15 mouse cellular contexts compared by ENCODE assay signal in genomic region chr5:64217816-64218602, GRCm38 (mm10).
DNase-seq lines count a peak whose midpoint lies in the region; ATAC-seq lines count a peak whose summit lies in the region.
"Had no signal": no experiment of that assay in that cellular context is flagged by ENCODE, and none has a peak within 500 bp of the region (broad histone marks: within the 10 kb centered on the region; RNA-seq: fewer than 3 reads in every experiment).

No protein-coding gene starts in this region.

- no peak overlapping the region for H3K4me3 ChIP-seq in embryonic facial prominence, embryonic 14.5 days (ENCODE audit: low read depth, low read length)
- no peak overlapping the region for H3K4me3 ChIP-seq in embryonic facial prominence, embryonic 10.5 days
- H3K4me3 ChIP-seq in neural tube, embryonic 13.5 days = no peak overlapping the region
- H3K4me3 ChIP-seq: forebrain, embryonic 12.5 days; limb, embryonic 15.5 days; stomach, embryonic 15.5 days had no signal

- H3K4me1 ChIP-seq in embryonic facial prominence, embryonic 14.5 days (ENCODE audit: control insufficient read depth, insufficient read depth, low read length) = peaks cover 3% of the 10 kb centered on the region; the same call in 1 of the 2 replicates
- H3K4me1 ChIP-seq in embryonic facial prominence, embryonic 10.5 days = peaks cover 21% of the 10 kb centered on the region
- H3K4me1 ChIP-seq in neural tube, embryonic 13.5 days (replicated peaks) = peaks cover 15% of the 10 kb centered on the region

- H3K9me3 ChIP-seq in embryonic facial prominence, embryonic 14.5 days (ENCODE audit: control insufficient read depth, low read length) = no peaks in the 10 kb centered on the region
- no peaks in the 10 kb centered on the region for H3K9me3 ChIP-seq in embryonic facial prominence, embryonic 10.5 days
- H3K9me3 ChIP-seq in neural tube, embryonic 13.5 days = no peaks in the 10 kb centered on the region
- H3K9me3 ChIP-seq: forebrain, embryonic 12.5 days; limb, embryonic 15.5 days; stomach, embryonic 15.5 days had no signal

- H3K9ac ChIP-seq in embryonic facial prominence, embryonic 14.5 days (ENCODE audit: low read depth, low read length) = no peak overlapping the region
- H3K9ac ChIP-seq in neural tube, embryonic 13.5 days = no peak overlapping the region
- H3K9ac ChIP-seq: forebrain, embryonic 12.5 days; limb, embryonic 15.5 days; stomach, embryonic 15.5 days had no signal

- H3K27me3 ChIP-seq in embryonic facial prominence, embryonic 14.5 days (replicated peaks; ENCODE audit: control insufficient read depth, insufficient read depth, low read length) = no peaks in the 10 kb centered on the region
- no peaks in the 10 kb centered on the region for H3K27me3 ChIP-seq in embryonic facial prominence, embryonic 10.5 days (replicated peaks; ENCODE audit: low read depth, poor library complexity, severe bottlenecking)
- no peaks in the 10 kb centered on the region for H3K27me3 ChIP-seq in neural tube, embryonic 13.5 days
- H3K27me3 ChIP-seq: forebrain, embryonic 12.5 days; limb, embryonic 15.5 days; stomach, embryonic 15.5 days had no signal

- 50% methylated on average over 13 of the region's 13 CpGs for WGBS in embryonic facial prominence, embryonic 14.5 days
- 69% methylated on average over 13 of the region's 13 CpGs for WGBS in embryonic facial prominence, embryonic 10.5 days
- WGBS in neural tube, embryonic 13.5 days = 57% methylated on average over 13 of the region's 13 CpGs

- H3K27ac ChIP-seq in embryonic facial prominence, embryonic 14.5 days (replicated peaks; ENCODE audit: low read depth, low read length) = no peak overlapping the region
- no peak overlapping the region for H3K27ac ChIP-seq in embryonic facial prominence, embryonic 10.5 days (replicated peaks)
- no peak overlapping the region for H3K27ac ChIP-seq in neural tube, embryonic 13.5 days (replicated peaks)
- H3K27ac ChIP-seq: forebrain, embryonic 12.5 days; limb, embryonic 15.5 days; macrophage; stomach, embryonic 15.5 days had no signal

- ATAC-seq in embryonic facial prominence, embryonic 14.5 days (ENCODE audit: low read depth) = peak; percentile 89
- peak; percentile 61; the same call in 1 of the 2 replicates for ATAC-seq in neural tube, embryonic 13.5 days (ENCODE audit: low read depth)
- ATAC-seq: activated CD4-positive, CD25-positive, alpha-beta regulatory T cell, adult 4 months had no signal

- H3K4me2 ChIP-seq in embryonic facial prominence, embryonic 14.5 days (ENCODE audit: low read depth, low read length) = no peak overlapping the region
- H3K4me2 ChIP-seq in neural tube, embryonic 13.5 days = no peak overlapping the region
- H3K4me2 ChIP-seq: forebrain, embryonic 12.5 days; limb, embryonic 15.5 days; stomach, embryonic 15.5 days had no signal

- no peaks in the 10 kb centered on the region for H3K36me3 ChIP-seq in embryonic facial prominence, embryonic 14.5 days (ENCODE audit: control insufficient read depth, insufficient read depth, low read length)
- H3K36me3 ChIP-seq in embryonic facial prominence, embryonic 10.5 days (replicated peaks) = no peaks in the 10 kb centered on the region
- H3K36me3 ChIP-seq in neural tube, embryonic 13.5 days = no peaks in the 10 kb centered on the region
- H3K36me3 ChIP-seq: forebrain, embryonic 12.5 days; limb, embryonic 15.5 days; stomach, embryonic 15.5 days had no signal

- DNase-seq in embryonic facial prominence, embryonic 14.5 days (ENCODE audit: low spot score) = peak; percentile 74
- no peak for DNase-seq in embryonic facial prominence, embryonic 10.5 days (ENCODE audit: low spot score)
- no peak for DNase-seq in neural tube, embryonic 10.5 days (ENCODE audit: extremely low spot score, low spot score)
- DNase-seq in kidney, postnatal 36 days = peak; percentile 90 to 91
- peak; percentile 43 for DNase-seq in thymus, postnatal 25 days
- DNase-seq in cerebellum, postnatal 36 days = no peak
- no peak for DNase-seq in layer of hippocampus, postnatal 14 days (ENCODE audit: low spot score in 2 of 2)
- DNase-seq: embryo, embryonic 11 days; gastrocnemius, postnatal 25 days had no signal

Comparison
In these comparisons a context has a peak if more than half of its experiments do, and no peak if none do; other contexts are left out.
1. DNase-seq: peak in embryonic facial prominence, embryonic 14.5 days (single experiment), kidney, postnatal 36 days (2 of 2) and thymus, postnatal 25 days (single experiment); none in embryonic facial prominence, embryonic 10.5 days (single experiment), neural tube, embryonic 10.5 days (single experiment), cerebellum, postnatal 36 days (0 of 2) and layer of hippocampus, postnatal 14 days (0 of 2).